Mouse (Mus musculus): ENCODE measurements at regions not wholly inside any gene's neighbourhood (a gene's known extent, or its start where the extent isn't known, plus 50 kb on each side); places are given as distances from the start of the nearest gene placed in this dataset.

DNA sequence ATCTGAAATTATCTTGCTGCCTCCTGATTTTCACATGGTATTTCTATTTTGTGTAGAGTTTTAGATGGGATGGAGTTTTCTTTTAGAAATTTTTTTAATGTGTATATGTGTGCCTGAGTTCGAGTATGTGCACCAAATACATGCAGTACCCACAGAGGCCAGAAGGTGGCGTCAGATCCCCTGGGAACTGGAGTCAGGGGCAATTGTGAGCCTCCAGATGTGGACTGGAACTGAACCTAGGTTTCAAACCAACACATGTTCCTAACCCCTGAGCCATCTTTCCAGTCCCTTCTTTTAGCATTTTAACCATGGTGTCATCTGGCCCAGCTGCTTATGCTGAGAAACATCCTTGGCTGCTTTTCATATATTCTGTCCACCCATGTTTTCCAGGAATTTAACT lies 274.9 kb downstream of the 3100002H09Rik start:
- TF ChIP-seq CTCF (IDR thresholded peaks at IDR 0.05; ENCODE audit: extremely low read depth, insufficient read depth, low read length) (no peak), POLR2A (IDR thresholded peaks at IDR 0.05; ENCODE audit: extremely low read depth, insufficient read depth, low read length) (no peak)

Measured in cortical plate, adult 2 months (tissue).